Mouse (Mus musculus): ENCODE data around the gene Ptf1a.

DNA sequence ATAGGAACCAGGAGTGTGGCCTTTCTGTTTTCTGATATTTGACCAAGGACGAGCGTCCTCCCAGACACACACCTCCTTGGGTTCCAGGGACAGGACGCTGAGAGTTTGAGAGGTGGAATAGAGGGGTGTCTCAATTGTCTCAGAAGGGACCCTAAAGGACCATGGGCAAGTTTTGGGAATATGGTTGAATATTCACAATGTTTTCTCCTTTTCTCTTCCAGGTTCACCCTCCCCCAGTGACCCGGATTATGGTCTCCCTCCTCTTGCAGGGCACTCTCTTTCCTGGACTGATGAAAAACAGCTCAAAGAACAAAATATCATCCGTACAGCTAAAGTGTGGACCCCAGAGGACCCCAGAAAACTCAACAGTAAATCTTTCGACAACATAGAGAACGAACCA lies 1.3 kb downstream of the Ptf1a start:
- no peak for TF ChIP-seq POLR2AphosphoS5 (IDR thresholded peaks at IDR 0.05; ENCODE audit: insufficient replicate concordance, low read depth, low read length)
- no peak for TF ChIP-seq CTCF (IDR thresholded peaks at IDR 0.05; ENCODE audit: low read depth, low read length)
- no peak for TF ChIP-seq GATA1 (IDR thresholded peaks at IDR 0.05; ENCODE audit: borderline replicate concordance, low read length)
- TF ChIP-seq TAL1 (conservative IDR thresholded peaks at IDR 0.05; ENCODE audit: low read depth, low read length), result no peak
